Mouse (Mus musculus) cortical plate, adult 2 months (tissue): ENCODE results near the gene Ier3. TPM values are rescaled to one million over a fixed set of nuclear protein-coding genes. Genes with fewer than 3 reads are reported as not detected.
"Not testable (repeated sequence)": the region's sequence is repeated elsewhere in the genome, so short reads cannot be mapped to it uniquely, and the experiment has no call there.

Experiments
- H3K27ac ChIP-seq: fragments of 200-500 bp; 2 replicates; pipeline ENCODE4 v1.5.1; 2012; ENCODE audit warnings: low read length, control low read depth, inconsistent platforms; ENCODE audit not compliant: insufficient read depth
- H3K4me1 ChIP-seq: fragments of 200-500 bp; 2 replicates; pipeline ENCODE4 v1.6.1; 2011; ENCODE audit warnings: low read length; ENCODE audit not compliant: control insufficient read depth, insufficient read depth
- H3K4me3 ChIP-seq: fragments of 200-500 bp; 2 replicates; pipeline ENCODE4 v1.5.1; 2011; ENCODE audit warnings: mild to moderate bottlenecking, low read length, control low read depth; ENCODE audit not compliant: insufficient read depth
- CTCF ChIP-seq: fragments of 200-500 bp; IDR thresholded peaks from 2 replicates; pipeline ENCODE4 v1.5.1; 2011; ENCODE audit warnings: mild to moderate bottlenecking, control low read depth, low read length; ENCODE audit not compliant: insufficient read depth; ENCODE audit errors: extremely low read depth
- POLR2A ChIP-seq: fragments of 200-500 bp; IDR thresholded peaks from 2 replicates; pipeline ENCODE4 v1.6.1; 2011; ENCODE audit warnings: mild to moderate bottlenecking, low read length, control low read depth; ENCODE audit not compliant: insufficient read depth; ENCODE audit errors: extremely low read depth
- polyA plus RNA-seq: library from polyadenylated mRNA; depleted of rRNA; stranded (reverse); fragments of >200 nt; gene quantifications from 2 replicates; pipeline ENCODE4 v1.2.3, GENCODE M21; 2012

The Ier3 gene
- polyA plus RNA-seq, 1 experiment: 18.4 TPM

GRCm38 (mm10) chr17:35833894-35834293, 12.4 kb downstream of the Ier3 start:
- H3K27ac ChIP-seq: no peak overlapping the region
- peaks cover 3% of the 10 kb centered on the region; the same call in 1 of the 2 replicates for H3K4me1 ChIP-seq
- H3K4me3 ChIP-seq: no peak overlapping the region
- TF ChIP-seq POLR2A (no peak), CTCF (no peak)

- no peak overlapping the region for H3K4me3 ChIP-seq
- TF ChIP-seq POLR2A: peak; percentile 9; the same call in 1 of the 2 replicates
- 0 out of 2 replicates have a peak, but pooled peaks have one; percentile 3 for TF ChIP-seq CTCF
- H3K27ac ChIP-seq: no peak overlapping the region
- peaks cover 3% of the 10 kb centered on the region; the same call in 1 of the 2 replicates for H3K4me1 ChIP-seq
Observed at GRCm38 (mm10) chr17:35834696-35835422, 13.4 kb downstream of the Ier3 start.

DNA sequence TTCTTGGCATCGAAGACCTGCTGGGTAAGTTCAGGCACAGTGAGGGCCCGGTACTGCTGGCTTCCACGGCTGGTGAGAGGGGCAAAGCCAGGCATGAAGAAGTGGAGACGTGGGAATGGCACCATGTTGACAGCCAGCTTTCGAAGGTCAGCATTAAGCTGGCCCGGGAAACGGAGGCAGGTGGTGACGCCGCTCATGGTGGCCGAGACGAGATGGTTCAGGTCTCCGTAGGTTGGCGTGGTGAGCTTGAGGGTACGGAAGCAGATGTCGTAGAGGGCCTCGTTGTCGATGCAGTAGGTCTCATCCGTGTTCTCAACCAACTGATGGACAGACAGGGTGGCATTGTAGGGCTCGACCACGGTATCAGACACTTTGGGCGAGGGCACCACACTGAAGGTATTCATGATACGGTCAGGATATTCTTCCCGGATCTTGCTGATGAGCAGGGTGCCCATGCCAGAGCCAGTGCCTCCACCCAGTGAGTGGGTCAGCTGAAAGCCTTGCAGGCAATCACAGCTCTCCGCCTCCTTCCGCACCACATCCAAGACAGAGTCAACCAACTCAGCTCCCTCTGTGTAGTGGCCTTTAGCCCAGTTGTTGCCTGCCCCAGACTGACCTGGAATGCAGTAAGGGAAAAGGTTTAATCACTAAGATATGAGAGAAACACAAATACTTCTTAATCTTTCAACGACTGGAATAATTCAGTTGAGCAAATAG, 14.1 kb downstream of the Ier3 start:
- no peak overlapping the region for H3K27ac ChIP-seq
- TF ChIP-seq POLR2A (peak; percentile 29; the same call in 1 of the 2 replicates), CTCF (no peak)
- no peak overlapping the region; the same call in 1 of the 2 replicates for H3K4me3 ChIP-seq
- peaks cover 3% of the 10 kb centered on the region; the same call in 1 of the 2 replicates for H3K4me1 ChIP-seq

DNA sequence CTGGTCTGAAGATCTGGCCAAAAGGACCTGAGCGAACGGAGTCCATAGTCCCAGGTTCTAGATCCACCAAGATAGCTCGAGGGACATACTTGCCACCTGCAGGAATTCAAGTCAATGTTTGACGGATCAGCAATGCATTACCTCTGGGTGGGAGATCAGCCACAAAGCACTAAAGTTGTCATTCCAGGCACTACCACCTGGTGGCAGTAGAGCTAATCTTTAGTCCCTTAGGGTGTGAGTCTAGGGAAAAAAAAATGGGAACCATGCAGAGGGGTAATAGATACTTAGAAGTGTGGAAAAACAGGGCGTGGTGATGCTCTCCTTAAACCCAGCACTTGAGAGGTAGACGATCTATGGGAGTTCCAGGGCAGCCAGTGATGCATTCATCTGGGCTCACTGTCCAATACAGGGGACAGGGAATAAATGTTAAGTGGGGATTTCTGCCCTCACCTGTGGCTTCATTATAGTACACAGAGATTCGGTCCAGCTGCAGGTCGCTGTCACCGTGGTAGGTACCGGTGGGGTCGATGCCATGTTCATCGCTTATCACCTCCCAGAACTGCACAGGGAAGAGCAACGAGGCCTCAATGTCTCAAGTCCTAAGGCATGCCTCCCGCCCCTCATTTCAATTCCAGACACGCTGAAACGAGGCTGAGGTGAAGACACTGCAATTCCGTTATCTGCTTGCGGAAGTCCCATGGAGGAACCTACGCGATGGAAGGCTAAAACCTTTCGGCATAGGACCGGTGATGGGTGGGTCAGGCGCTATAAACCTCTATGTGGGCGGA, 14.9 kb downstream of the Ier3 start:
- no peak for TF ChIP-seq POLR2A
- TF ChIP-seq CTCF: peak; percentile 80
- Histone ChIP-seq H3K4me1 (peaks cover 3% of the 10 kb centered on the region; the same call in 1 of the 2 replicates), H3K4me3 (peak overlapping the region; percentile 75), H3K27ac (peak overlapping the region; percentile 54; the same call in 1 of the 2 replicates)

- Histone ChIP-seq H3K4me3 (peak overlapping the region; percentile 75), H3K4me1 (peaks cover 3% of the 10 kb centered on the region; the same call in 1 of the 2 replicates), H3K27ac (peak overlapping the region; percentile 83)
- TF ChIP-seq POLR2A (0 out of 2 replicates have a peak, but pooled peaks have one; percentile 32), CTCF (no peak)
Observed at GRCm38 (mm10) chr17:35836991-35837422, 15.5 kb downstream of the Ier3 start.

DNA sequence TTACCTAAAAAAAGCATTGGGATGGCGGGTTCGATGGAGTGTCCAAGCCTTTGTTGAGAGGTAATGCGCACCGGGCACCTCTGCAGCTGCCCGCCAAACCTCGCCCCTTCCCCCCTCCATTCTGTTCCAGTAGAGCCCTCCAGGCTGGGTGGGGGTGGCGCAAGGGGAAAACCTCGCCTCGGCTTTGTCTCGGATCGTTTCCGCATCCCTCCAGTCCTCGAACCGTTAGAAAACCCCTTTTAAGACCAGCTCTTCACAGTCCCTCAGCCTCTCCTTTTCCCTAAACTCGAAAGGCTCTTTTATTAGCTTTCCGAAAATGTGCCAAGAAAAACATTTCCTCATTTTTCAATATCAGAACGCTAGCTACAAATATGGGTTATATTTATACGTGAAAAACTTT, 16.0 kb downstream of the Ier3 start:
- H3K4me1 ChIP-seq: peaks cover 3% of the 10 kb centered on the region; the same call in 1 of the 2 replicates

DNA sequence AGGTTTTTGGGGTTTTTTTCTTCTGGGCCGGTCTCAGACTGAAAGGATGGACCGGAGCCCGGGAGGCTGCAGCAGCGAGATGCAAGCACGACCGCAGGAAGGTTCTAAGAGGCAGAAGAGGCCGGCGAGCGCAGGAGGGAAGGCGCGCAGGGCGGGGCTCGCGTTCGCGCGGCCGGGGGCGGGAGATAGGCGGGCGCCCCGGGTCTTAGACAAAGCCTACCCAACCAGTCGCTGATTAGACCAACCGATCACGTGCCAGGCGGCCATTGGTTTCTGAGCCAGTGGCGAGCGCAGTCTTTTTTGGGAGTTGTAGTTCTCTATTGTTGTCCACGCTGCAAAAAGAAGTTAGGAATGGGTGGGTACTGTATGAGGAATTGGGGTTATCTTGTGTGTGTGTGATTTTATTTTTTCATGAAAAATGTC, 16.6 kb downstream of the Ier3 start, which contains the start of gene Tubb5:
Gene Tubb5 (minus strand): TSS at position 185 of the 423 bp plus-strand sequence.
- Histone ChIP-seq H3K4me3 (peak within 1 kb of the TSS; percentile 75), H3K27ac (peak within 1 kb of the TSS; percentile 83), H3K4me1 (peaks cover 3% of the 10 kb centered on the region; the same call in 1 of the 2 replicates)
- no peak for TF ChIP-seq CTCF
- TF ChIP-seq POLR2A: peak; percentile 96

More for the DNA sequence above, 16.0 kb downstream of the Ier3 start:
- Histone ChIP-seq H3K4me3 (peak overlapping the region; percentile 75), H3K27ac (peak overlapping the region; percentile 83)
- TF ChIP-seq CTCF (no peak), POLR2A (no peak)

DNA sequence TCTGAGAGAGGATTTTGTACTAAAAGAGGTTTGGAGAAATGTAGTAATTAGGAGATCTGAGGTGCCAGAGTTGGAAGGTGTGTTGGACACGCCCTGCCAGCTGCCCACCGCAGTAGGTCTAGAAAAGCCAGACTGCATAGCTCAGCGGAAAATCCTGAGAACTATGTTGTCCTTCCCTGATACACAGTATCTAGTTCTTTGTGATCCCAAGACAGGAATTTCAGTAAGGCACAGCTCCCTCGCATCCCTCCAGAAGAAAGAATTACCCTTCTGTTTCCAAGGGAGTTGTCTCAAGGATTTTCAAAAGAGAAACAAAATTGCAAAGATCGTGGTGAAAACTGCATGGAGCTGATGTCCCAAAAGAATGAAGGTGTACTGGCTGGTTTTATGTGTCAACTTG, 17.1 kb downstream of the Ier3 start:
- Histone ChIP-seq H3K4me3 (no peak overlapping the region; the same call in 1 of the 2 replicates), H3K4me1 (peaks cover 3% of the 10 kb centered on the region; the same call in 1 of the 2 replicates), H3K27ac (no peak overlapping the region)
- TF ChIP-seq CTCF: no peak
- no peak for TF ChIP-seq POLR2A

- not testable (repeated sequence) for H3K4me3 ChIP-seq, H3K4me1 ChIP-seq, H3K27ac ChIP-seq
Observed at GRCm38 (mm10) chr17:35839002-35839401, 17.5 kb downstream of the Ier3 start.
